In genomic region chr3:138760685-138761119, GRCm38 (mm10) we compare ENCODE assay signal across 11 mouse cellular contexts. TPM values are rescaled to one million over a fixed set of nuclear protein-coding genes. Genes with fewer than 3 reads are reported as not detected.
DNase-seq lines count a peak whose midpoint lies in the region; ATAC-seq and TF ChIP-seq lines count a peak whose summit lies in the region.
"Had no signal": no experiment of that assay in that cellular context is flagged by ENCODE, and none has a peak within 500 bp of the region (broad histone marks: within the 10 kb centered on the region; RNA-seq: fewer than 3 reads in every experiment).

No protein-coding gene starts in this region.

- H3K4me2 ChIP-seq in embryonic facial prominence, embryonic 14.5 days (ENCODE audit: low read depth, low read length) = no peak overlapping the region
- no peak overlapping the region for H3K4me2 ChIP-seq in stomach, embryonic 14.5 days (replicated peaks; ENCODE audit: low read depth, low read length)
- no peak overlapping the region for H3K4me2 ChIP-seq in stomach, postnatal 0 days (replicated peaks; ENCODE audit: low read depth)
- H3K4me2 ChIP-seq: intestine, embryonic 15.5 days had no signal

- ATAC-seq in embryonic facial prominence, embryonic 14.5 days (ENCODE audit: low read depth) = no peak; the same call in 1 of the 2 replicates
- no peak; the same call in 1 of the 2 replicates for ATAC-seq in stomach, embryonic 14.5 days (ENCODE audit: insufficient number of reproducible peaks, insufficient read depth, low FRiP score, low read depth)
- ATAC-seq in stomach, postnatal 0 days (ENCODE audit: low FRiP score, low TSS enrichment) = no peak
- ATAC-seq: intestine, embryonic 15.5 days had no signal

- no peak for TF ChIP-seq EP300 in stomach, postnatal 0 days (optimal IDR thresholded peaks at IDR 0.05)

- no peaks in the 10 kb centered on the region for H3K9me3 ChIP-seq in embryonic facial prominence, embryonic 14.5 days (ENCODE audit: control insufficient read depth, low read length)
- no peaks in the 10 kb centered on the region for H3K9me3 ChIP-seq in embryonic facial prominence, embryonic 10.5 days
- H3K9me3 ChIP-seq in stomach, embryonic 14.5 days (ENCODE audit: control insufficient read depth, low read depth, low read length) = no peaks in the 10 kb centered on the region
- H3K9me3 ChIP-seq in stomach, postnatal 0 days (ENCODE audit: control insufficient read depth, low read length) = no peaks in the 10 kb centered on the region
- H3K9me3 ChIP-seq in limb, embryonic 10.5 days (replicated peaks) = no peaks in the 10 kb centered on the region
- H3K9me3 ChIP-seq: intestine, embryonic 15.5 days had no signal

- no peaks in the 10 kb centered on the region for H3K36me3 ChIP-seq in embryonic facial prominence, embryonic 14.5 days (ENCODE audit: control insufficient read depth, insufficient read depth, low read length)
- 0 out of 2 replicates have a peak, but pooled peaks cover 3% of the 10 kb centered on the region for H3K36me3 ChIP-seq in embryonic facial prominence, embryonic 10.5 days (replicated peaks)
- H3K36me3 ChIP-seq in stomach, embryonic 14.5 days (ENCODE audit: control insufficient read depth, insufficient read depth, low read length) = no peaks in the 10 kb centered on the region
- H3K36me3 ChIP-seq in stomach, postnatal 0 days (ENCODE audit: control insufficient read depth, insufficient read depth, low read length) = no peaks in the 10 kb centered on the region
- H3K36me3 ChIP-seq in limb, embryonic 10.5 days = no peaks in the 10 kb centered on the region
- H3K36me3 ChIP-seq: intestine, embryonic 15.5 days had no signal

- no peak for TF ChIP-seq CTCF in stomach, postnatal 0 days (IDR thresholded peaks at IDR 0.05; ENCODE audit: low read depth)

- peaks cover 15% of the 10 kb centered on the region for H3K4me1 ChIP-seq in embryonic facial prominence, embryonic 14.5 days (ENCODE audit: control insufficient read depth, insufficient read depth, low read length)
- H3K4me1 ChIP-seq in embryonic facial prominence, embryonic 10.5 days = peaks cover 10% of the 10 kb centered on the region
- peaks cover 23% of the 10 kb centered on the region for H3K4me1 ChIP-seq in stomach, embryonic 14.5 days (ENCODE audit: control insufficient read depth, insufficient read depth, low read length)
- H3K4me1 ChIP-seq in stomach, postnatal 0 days (replicated peaks; ENCODE audit: control insufficient read depth, insufficient read depth) = no peaks in the 10 kb centered on the region
- H3K4me1 ChIP-seq in limb, embryonic 10.5 days = peaks cover 21% of the 10 kb centered on the region
- H3K4me1 ChIP-seq: intestine, embryonic 15.5 days had no signal

- no peaks in the 10 kb centered on the region for H3K27me3 ChIP-seq in embryonic facial prominence, embryonic 14.5 days (replicated peaks; ENCODE audit: control insufficient read depth, insufficient read depth, low read length)
- H3K27me3 ChIP-seq in embryonic facial prominence, embryonic 10.5 days (replicated peaks; ENCODE audit: low read depth, poor library complexity, severe bottlenecking) = no peaks in the 10 kb centered on the region
- no peaks in the 10 kb centered on the region for H3K27me3 ChIP-seq in stomach, embryonic 14.5 days (ENCODE audit: control insufficient read depth, insufficient read depth, low read length)
- no peaks in the 10 kb centered on the region for H3K27me3 ChIP-seq in stomach, postnatal 0 days (ENCODE audit: control insufficient read depth, insufficient read depth, low read length)
- no peaks in the 10 kb centered on the region for H3K27me3 ChIP-seq in limb, embryonic 10.5 days (ENCODE audit: low read depth, poor library complexity, severe bottlenecking)
- H3K27me3 ChIP-seq: intestine, embryonic 15.5 days had no signal

- H3K27ac ChIP-seq in embryonic facial prominence, embryonic 14.5 days (replicated peaks; ENCODE audit: low read depth, low read length) = 0 out of 2 replicates have a peak overlapping the region, but pooled peaks have one; percentile 65
- no peak overlapping the region for H3K27ac ChIP-seq in embryonic facial prominence, embryonic 10.5 days (replicated peaks)
- peak overlapping the region; percentile 78 for H3K27ac ChIP-seq in stomach, embryonic 14.5 days (ENCODE audit: low read length)
- H3K27ac ChIP-seq in stomach, postnatal 0 days (replicated peaks) = no peak overlapping the region; the same call in 1 of the 2 replicates
- H3K27ac ChIP-seq in limb, embryonic 10.5 days = peak overlapping the region; percentile 21
- H3K27ac ChIP-seq: intestine, embryonic 15.5 days had no signal

- 51% methylated on average over 11 of the region's 11 CpGs for WGBS in embryonic facial prominence, embryonic 14.5 days
- 73% methylated on average over 11 of the region's 11 CpGs for WGBS in embryonic facial prominence, embryonic 10.5 days
- 38% methylated on average over 11 of the region's 11 CpGs for WGBS in stomach, embryonic 14.5 days
- WGBS in stomach, postnatal 0 days = 38% methylated on average over 11 of the region's 11 CpGs
- 33% methylated on average over 11 of the region's 11 CpGs for WGBS in limb, embryonic 10.5 days

- no peak overlapping the region for H3K4me3 ChIP-seq in embryonic facial prominence, embryonic 14.5 days (ENCODE audit: low read depth, low read length)
- no peak overlapping the region for H3K4me3 ChIP-seq in embryonic facial prominence, embryonic 10.5 days
- H3K4me3 ChIP-seq in stomach, embryonic 14.5 days (ENCODE audit: low read depth, low read length) = no peak overlapping the region
- no peak overlapping the region for H3K4me3 ChIP-seq in stomach, postnatal 0 days (ENCODE audit: low read depth, low read length)
- no peak overlapping the region for H3K4me3 ChIP-seq in limb, embryonic 10.5 days
- H3K4me3 ChIP-seq: intestine, embryonic 15.5 days had no signal

- DNase-seq in embryonic facial prominence, embryonic 14.5 days (ENCODE audit: low spot score) = peak; percentile 87
- DNase-seq in embryonic facial prominence, embryonic 10.5 days (ENCODE audit: low spot score) = no peak
- DNase-seq in stomach, postnatal 0 days (ENCODE audit: low spot score) = no peak
- DNase-seq in limb, embryonic 10.5 days (ENCODE audit: low spot score) = peak; percentile 52
- DNase-seq in layer of hippocampus, adult 11-12 months (ENCODE audit: low spot score) = no peak
- no peak for DNase-seq in ovary, postnatal 36 days (ENCODE audit: low spot score)
- no peak for DNase-seq in gastrocnemius, postnatal 10 days
- DNase-seq: adrenal gland, postnatal 10 days; lung, adult 18-20 months had no signal

- H3K9ac ChIP-seq in embryonic facial prominence, embryonic 14.5 days (ENCODE audit: low read depth, low read length) = no peak overlapping the region
- no peak overlapping the region for H3K9ac ChIP-seq in stomach, embryonic 14.5 days (replicated peaks; ENCODE audit: low read depth, low read length)
- no peak overlapping the region for H3K9ac ChIP-seq in stomach, postnatal 0 days (ENCODE audit: low read length)
- H3K9ac ChIP-seq: intestine, embryonic 15.5 days had no signal

RNA-seq across cellular contexts. Expression of gene Tspan5, which starts 18.7 kb away (rescaled TPM):
- polyA plus RNA-seq in embryonic facial prominence, embryonic 14.5 days (2014; fragmentation: Nextera tagmentation; extraction: Ambion mirVana) = 38.7 and 40.6 TPM in 2 replicates
- 20.9 and 22.0 TPM in 2 replicates for polyA plus RNA-seq in embryonic facial prominence, embryonic 10.5 days (2016; fragmentation: Nextera tagmentation; extraction: Ambion mirVana)
- 34.3 and 44.7 TPM in 2 replicates for polyA plus RNA-seq in stomach, embryonic 14.5 days (2014; fragmentation: Nextera tagmentation; extraction: Ambion mirVana)
- polyA plus RNA-seq in stomach, postnatal 0 days (2015; fragmentation: Nextera tagmentation; extraction: Ambion mirVana) = 21.9 and 22.3 TPM in 2 replicates
- polyA plus RNA-seq in limb, embryonic 10.5 days (2016; fragmentation: Nextera tagmentation; extraction: Ambion mirVana) = 14.1 and 16.6 TPM in 2 replicates
- 10 to 100 TPM; 10.6 to 12.1 TPM for total RNA-seq in gastrocnemius, postnatal 10 days (2021)

Comparison
In these comparisons a context has a peak if more than half of its experiments do, and no peak if none do; other contexts are left out.
1. DNase-seq: peak in embryonic facial prominence, embryonic 14.5 days (single experiment) and limb, embryonic 10.5 days (single experiment); none in embryonic facial prominence, embryonic 10.5 days (single experiment), stomach, postnatal 0 days (single experiment), layer of hippocampus, adult 11-12 months (single experiment), ovary, postnatal 36 days (single experiment) and gastrocnemius, postnatal 10 days (single experiment).
2. H3K27ac ChIP-seq: peak in embryonic facial prominence, embryonic 14.5 days (single experiment), stomach, embryonic 14.5 days (single experiment) and limb, embryonic 10.5 days (single experiment); none in embryonic facial prominence, embryonic 10.5 days (single experiment) and stomach, postnatal 0 days (single experiment).